ENCODE assay signal across 8 mouse cellular contexts in the genomic region with DNA sequence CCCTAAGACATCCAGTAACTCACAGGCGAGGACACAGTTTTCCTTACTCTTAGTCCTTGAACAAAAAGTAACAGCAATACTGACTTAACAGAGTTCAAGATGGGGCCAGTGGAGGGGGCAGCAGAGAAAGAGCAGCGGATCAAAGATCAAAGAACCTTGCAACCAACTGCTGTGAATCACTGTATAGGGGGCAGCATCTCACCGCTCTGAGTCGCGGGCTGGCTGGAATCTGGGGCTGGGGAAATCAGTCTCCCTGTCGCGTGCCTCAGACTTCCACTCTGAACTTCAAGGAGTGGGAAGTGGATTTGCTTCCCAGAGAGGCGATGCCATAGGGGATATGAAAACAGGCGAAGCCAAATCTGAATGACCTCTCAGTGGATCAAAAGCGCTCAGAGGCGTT. TPM values are rescaled to one million over a fixed set of nuclear protein-coding genes. Genes with fewer than 3 reads are reported as not detected.
DNase-seq lines count a peak whose midpoint lies in the region; ATAC-seq and TF ChIP-seq lines count a peak whose summit lies in the region.

No protein-coding gene starts in this region.

- ATAC-seq in kidney, postnatal 0 days (replicated peaks; ENCODE audit: low FRiP score, low read depth) = 0 out of 2 replicates have a peak, but pooled peaks have one; percentile 2
- ATAC-seq in common myeloid progenitor, adult 5-6 weeks (replicated peaks; ENCODE audit: low read depth, poor library complexity, severe bottlenecking) = peak; percentile 26; the same call in 1 of the 2 replicates
- no peak for ATAC-seq in heart, postnatal 0 days (ENCODE audit: insufficient read depth, low read depth)
- no peak for ATAC-seq in liver, embryonic 13.5 days (ENCODE audit: low read depth)
- no peak for ATAC-seq in neural tube, embryonic 15.5 days (ENCODE audit: low FRiP score)

- peak overlapping the region; percentile 96 for H3K4me2 ChIP-seq in kidney, postnatal 0 days (ENCODE audit: low read length)
- peak overlapping the region; percentile 91 for H3K4me2 ChIP-seq in heart, postnatal 0 days (ENCODE audit: low read depth, low read length)
- H3K4me2 ChIP-seq in liver, embryonic 13.5 days = peak overlapping the region; percentile 94
- peak overlapping the region; percentile 98 for H3K4me2 ChIP-seq in neural tube, embryonic 15.5 days

- TF ChIP-seq CTCF in kidney, postnatal 0 days (IDR thresholded peaks at IDR 0.05; ENCODE audit: low read depth) = peak; percentile 63
- TF ChIP-seq CTCF in heart, postnatal 0 days (IDR thresholded peaks at IDR 0.05; ENCODE audit: low read depth) = peak; percentile 48

- H3K9me3 ChIP-seq in kidney, postnatal 0 days (replicated peaks; ENCODE audit: low read length) = 0 out of 2 replicates have a peak, but pooled peaks cover 3% of the 10 kb centered on the region
- H3K9me3 ChIP-seq in heart, postnatal 0 days (replicated peaks; ENCODE audit: control insufficient read depth, low read length) = no peaks in the 10 kb centered on the region
- H3K9me3 ChIP-seq in liver, embryonic 13.5 days (replicated peaks) = no peaks in the 10 kb centered on the region
- H3K9me3 ChIP-seq in neural tube, embryonic 15.5 days (replicated peaks) = no peaks in the 10 kb centered on the region

- no peaks in the 10 kb centered on the region for H3K27me3 ChIP-seq in kidney, postnatal 0 days (ENCODE audit: insufficient read depth, low read length)
- H3K27me3 ChIP-seq in heart, postnatal 0 days (ENCODE audit: control insufficient read depth, insufficient read depth, low read length) = no peaks in the 10 kb centered on the region
- H3K27me3 ChIP-seq in liver, embryonic 13.5 days = peaks cover 31% of the 10 kb centered on the region
- 0 out of 2 replicates have a peak, but pooled peaks cover 13% of the 10 kb centered on the region for H3K27me3 ChIP-seq in neural tube, embryonic 15.5 days (replicated peaks)

- TF ChIP-seq EP300 in heart, postnatal 0 days (IDR thresholded peaks at IDR 0.05; ENCODE audit: low read depth) = no peak

- 2% methylated on average over 11 of the region's 11 CpGs for WGBS in kidney, postnatal 0 days
- 3% methylated on average over 11 of the region's 11 CpGs for WGBS in heart, postnatal 0 days
- 6% methylated on average over 11 of the region's 11 CpGs for WGBS in liver, embryonic 13.5 days (ENCODE audit: insufficient replicate concordance)
- 3% methylated on average over 11 of the region's 11 CpGs for WGBS in neural tube, embryonic 15.5 days

- H3K36me3 ChIP-seq in kidney, postnatal 0 days (ENCODE audit: insufficient read depth, low read length) = no peaks in the 10 kb centered on the region
- H3K36me3 ChIP-seq in heart, postnatal 0 days (replicated peaks; ENCODE audit: control insufficient read depth, insufficient read depth, low read length) = no peaks in the 10 kb centered on the region
- H3K36me3 ChIP-seq in liver, embryonic 13.5 days = no peaks in the 10 kb centered on the region
- no peaks in the 10 kb centered on the region for H3K36me3 ChIP-seq in neural tube, embryonic 15.5 days

- DNase-seq in kidney, postnatal 0 days (ENCODE audit: low spot score) = peak; percentile 81
- DNase-seq in kidney, adult 9 months = no peak
- peak; percentile 55 for DNase-seq in heart, postnatal 0 days (ENCODE audit: low spot score)
- no peak for DNase-seq in liver, embryonic 13.5 days
- no peak for DNase-seq in layer of hippocampus, adult 9-10 months (ENCODE audit: low spot score)
- no peak for DNase-seq in gastrocnemius, postnatal 14 days

- H3K27ac ChIP-seq in kidney, postnatal 0 days = no peak overlapping the region
- H3K27ac ChIP-seq in heart, postnatal 0 days (ENCODE audit: low read depth) = 0 out of 2 replicates have a peak overlapping the region, but pooled peaks have one; percentile 4
- no peak overlapping the region for H3K27ac ChIP-seq in liver, embryonic 13.5 days
- H3K27ac ChIP-seq in neural tube, embryonic 15.5 days (replicated peaks) = no peak overlapping the region

- H3K4me1 ChIP-seq in kidney, postnatal 0 days (replicated peaks; ENCODE audit: insufficient read depth, low read length) = peaks cover 17% of the 10 kb centered on the region; the same call in 1 of the 2 replicates
- H3K4me1 ChIP-seq in heart, postnatal 0 days (ENCODE audit: control insufficient read depth, insufficient read depth) = peaks cover 23% of the 10 kb centered on the region
- H3K4me1 ChIP-seq in liver, embryonic 13.5 days (replicated peaks) = peaks cover 35% of the 10 kb centered on the region
- peaks cover 26% of the 10 kb centered on the region for H3K4me1 ChIP-seq in neural tube, embryonic 15.5 days

- H3K9ac ChIP-seq in kidney, postnatal 0 days (ENCODE audit: low read depth, low read length) = no peak overlapping the region
- H3K9ac ChIP-seq in heart, postnatal 0 days (replicated peaks; ENCODE audit: low read depth, low read length) = no peak overlapping the region
- H3K9ac ChIP-seq in liver, embryonic 13.5 days = peak overlapping the region; percentile 96; the same call in 1 of the 2 replicates
- H3K9ac ChIP-seq in neural tube, embryonic 15.5 days (replicated peaks) = no peak overlapping the region

- H3K4me3 ChIP-seq in kidney, postnatal 0 days (replicated peaks; ENCODE audit: low read depth, low read length) = no peak overlapping the region
- peak overlapping the region; percentile 98 for H3K4me3 ChIP-seq in heart, postnatal 0 days (ENCODE audit: low read depth, low read length)
- peak overlapping the region; percentile 90 for H3K4me3 ChIP-seq in liver, embryonic 13.5 days (replicated peaks)
- H3K4me3 ChIP-seq in neural tube, embryonic 15.5 days (replicated peaks) = peak overlapping the region; percentile 87

- intact Hi-C loops in gastrocnemius, postnatal 14 days (cut with DNase I; ENCODE audit: low total_unique reads) = no loop called here

RNA-seq across cellular contexts. Expression of gene Pip5k1b, which starts 1.8 kb away (rescaled TPM):
- 2.6 and 3.6 TPM in 2 replicates for polyA plus RNA-seq in kidney, postnatal 0 days (2015; fragmentation: Nextera tagmentation; extraction: Ambion mirVana)
- 6.9 and 9.8 TPM in 2 replicates for total RNA-seq in common myeloid progenitor, adult 5-6 weeks (2017)
- 19.2 and 26.6 TPM in 2 replicates for total RNA-seq in heart, postnatal 0 days (2014; rRNA removed; ENCODE audit: low replicate concordance)
- 12.2 and 14.0 TPM in 2 replicates for polyA plus RNA-seq in heart, postnatal 0 days (2015; fragmentation: Nextera tagmentation; extraction: Ambion mirVana)
- polyA plus RNA-seq in liver, embryonic 13.5 days (2015; fragmentation: Nextera tagmentation; extraction: Ambion mirVana) = 8.5 and 10.2 TPM in 2 replicates
- polyA plus RNA-seq in neural tube, embryonic 15.5 days (2015; fragmentation: Nextera tagmentation; extraction: Ambion mirVana) = 1.6 and 2.6 TPM in 2 replicates
- total RNA-seq in gastrocnemius, postnatal 14 days (2021) = 1 to 10 TPM in 1 of 2 experiments, under 1 TPM in 1; 0.51 to 1.0 TPM

Comparison
In these comparisons a context has a peak if more than half of its experiments do, and no peak if none do; other contexts are left out.
1. DNase-seq: peak in kidney, postnatal 0 days (single experiment) and heart, postnatal 0 days (single experiment); none in kidney, adult 9 months (single experiment), liver, embryonic 13.5 days (single experiment), layer of hippocampus, adult 9-10 months (single experiment) and gastrocnemius, postnatal 14 days (single experiment).
2. ATAC-seq: peak in kidney, postnatal 0 days (single experiment) and common myeloid progenitor, adult 5-6 weeks (single experiment); none in heart, postnatal 0 days (single experiment), liver, embryonic 13.5 days (single experiment) and neural tube, embryonic 15.5 days (single experiment).
3. Peak in every context shown above with its lines, with median percentiles within 50 percentile points of each other: H3K4me2 ChIP-seq.